ENCODE assay signal across 34 mouse cellular contexts in genomic region chr14:52026342-52026741, GRCm38 (mm10). TPM values are rescaled to one million over a fixed set of nuclear protein-coding genes. Genes with fewer than 3 reads are reported as not detected.
"Had no signal": no experiment of that assay in that cellular context is flagged by ENCODE, and none has a peak within 500 bp of the region (broad histone marks: within the 10 kb centered on the region; RNA-seq: fewer than 3 reads in every experiment).

No protein-coding gene starts in this region.

- H3K4me3 ChIP-seq: heart, adult 2 months; heart, embryonic 13.5 days; heart, embryonic 15.5 days; hindbrain, embryonic 13.5 days; hindbrain, embryonic 15.5 days; kidney, embryonic 15.5 days; limb, embryonic 13.5 days; limb, embryonic 15.5 days; liver, embryonic 12.5 days had no signal

- H3K27ac ChIP-seq: heart, adult 2 months; heart, embryonic 13.5 days; heart, embryonic 15.5 days; hindbrain, embryonic 13.5 days; hindbrain, embryonic 15.5 days; hindbrain, postnatal 0 days; kidney, embryonic 15.5 days; kidney, postnatal 0 days; limb, embryonic 13.5 days; limb, embryonic 15.5 days; liver, embryonic 12.5 days; liver, embryonic 14.5 days had no signal

- ATAC-seq: hindbrain, postnatal 0 days; intestine, embryonic 16.5 days; liver, embryonic 12.5 days had no signal

- DNase-seq: gastrocnemius, postnatal 14 days; gastrocnemius, postnatal 36 days; heart, adult 11 months; heart, adult 2 months; heart, postnatal 14 days; heart, postnatal 36 days; kidney, adult 11 months; kidney, adult 2 months; kidney, adult 9 months; kidney, postnatal 14 days; kidney, postnatal 36 days; layer of hippocampus, adult 9-11 months; layer of hippocampus, postnatal 36 days; left cerebral cortex, postnatal 4 days had no signal

- H3K27me3 ChIP-seq: heart, embryonic 13.5 days; heart, embryonic 15.5 days; hindbrain, embryonic 13.5 days; hindbrain, embryonic 15.5 days; kidney, embryonic 15.5 days; limb, embryonic 13.5 days; limb, embryonic 15.5 days had no signal

- H3K9ac ChIP-seq: heart, embryonic 13.5 days; heart, embryonic 15.5 days; hindbrain, embryonic 13.5 days; hindbrain, embryonic 15.5 days; kidney, embryonic 15.5 days; limb, embryonic 13.5 days; limb, embryonic 15.5 days; liver, embryonic 12.5 days; liver, embryonic 14.5 days had no signal

- H3K4me2 ChIP-seq: heart, embryonic 11.5 days; heart, embryonic 13.5 days; heart, embryonic 15.5 days; hindbrain, embryonic 13.5 days; hindbrain, embryonic 15.5 days; kidney, embryonic 15.5 days; limb, embryonic 13.5 days; limb, embryonic 15.5 days; liver, embryonic 12.5 days had no signal

- H3K9me3 ChIP-seq: heart, embryonic 13.5 days; heart, embryonic 15.5 days; hindbrain, embryonic 13.5 days; hindbrain, embryonic 15.5 days; kidney, embryonic 15.5 days; limb, embryonic 13.5 days; limb, embryonic 15.5 days; liver, embryonic 12.5 days had no signal

- H3K36me3 ChIP-seq: heart, embryonic 13.5 days; heart, embryonic 15.5 days; hindbrain, embryonic 13.5 days; hindbrain, embryonic 15.5 days; kidney, embryonic 15.5 days; limb, embryonic 13.5 days; limb, embryonic 15.5 days; liver, embryonic 12.5 days had no signal

RNA-seq across cellular contexts. Expression of gene Olfr221, which starts 15.9 kb away (rescaled TPM):
- polyA plus RNA-seq: gonadal fat pad, adult 2 months; heart, adult 2 months; heart, embryonic 11.5 days; heart, embryonic 13.5 days; heart, embryonic 15.5 days; heart, postnatal 0 days; hindbrain, embryonic 11.5 days; hindbrain, embryonic 13.5 days; hindbrain, postnatal 0 days; intestine, embryonic 14.5 days; intestine, embryonic 16.5 days; kidney, adult 2 months; kidney, embryonic 15.5 days; kidney, postnatal 0 days; large intestine, adult 2 months; limb, embryonic 11.5 days; limb, embryonic 13.5 days; limb, embryonic 15.5 days; liver, adult 2 months; liver, embryonic 12.5 days; liver, embryonic 14.5 days had no signal
